Mouse (Mus musculus) stomach, embryonic 16.5 days (tissue): ENCODE measurements around the gene Alg3. TPM values are rescaled to one million over a fixed set of nuclear protein-coding genes. Genes with fewer than 3 reads are reported as not detected.

ENCODE experiments used
- ATAC-seq: fragments of 200-750 bp; cut with Nextera tagmentation; 2 replicates; pipeline ENCODE4 v1.8.0; 2017; ENCODE audit warnings: moderate number of reproducible peaks, moderate TSS enrichment; ENCODE audit not compliant: insufficient read depth, low FRiP score
- H3K27ac ChIP-seq: fragments of 300-500 bp; sonication (generic); 2 replicates; pipeline ENCODE4 v1.5.1; 2014; ENCODE audit warnings: low read length
- H3K27me3 ChIP-seq: fragments of 300-500 bp; sonication (generic); 2 replicates; pipeline ENCODE4 v1.6.1; 2014; ENCODE audit warnings: low read length, control low read depth, mixed read lengths; ENCODE audit not compliant: control insufficient read depth, insufficient read depth
- H3K36me3 ChIP-seq: fragments of 300-500 bp; sonication (generic); 2 replicates; pipeline ENCODE4 v1.6.1; 2014; ENCODE audit warnings: low read length; ENCODE audit not compliant: control insufficient read depth, insufficient read depth
- H3K4me1 ChIP-seq: fragments of 300-500 bp; sonication (generic); 2 replicates; pipeline ENCODE4 v1.6.1; 2014; ENCODE audit warnings: low read length, control low read depth, mixed read lengths; ENCODE audit not compliant: control insufficient read depth, insufficient read depth
- H3K4me2 ChIP-seq: fragments of 300-500 bp; sonication (generic); 2 replicates; pipeline ENCODE4 v1.6.1; 2014; ENCODE audit warnings: low read depth, low read length, mixed read lengths
- H3K4me3 ChIP-seq: fragments of 300-500 bp; sonication (generic); replicated peaks from 2 replicates; pipeline ENCODE4 v1.5.1; 2014; ENCODE audit warnings: mild to moderate bottlenecking, low read length
- H3K9ac ChIP-seq: fragments of 300-500 bp; sonication (generic); 2 replicates; pipeline ENCODE4 v1.6.1; 2014; ENCODE audit warnings: low read length
- H3K9me3 ChIP-seq: fragments of 300-500 bp; sonication (generic); replicated peaks from 2 replicates; pipeline ENCODE4 v1.6.1; 2016; ENCODE audit warnings: low read length, control low read depth; ENCODE audit not compliant: control insufficient read depth
- WGBS: fragments of 180-500 bp; shearing (Covaris S2); extraction: QIAGEN DNeasy Blood & Tissue Kit; methylation state at CpG from one replicate; pipeline ENCODE4 v1.1.7; 2014; 5-methylcytosine and 5-hydroxymethylcytosine counted together
- polyA plus RNA-seq: library from polyadenylated mRNA; unstranded; fragments of >200 nt; fragmentation: Nextera tagmentation; extraction: Ambion mirVana; gene quantifications from 2 replicates; pipeline ENCODE4 v1.2.1, GENCODE M21; 2015

The Alg3 gene
- 34.0 and 38.2 TPM in 2 replicates for polyA plus RNA-seq

GRCm38 (mm10) chr16:20611357-20612227, at the start of gene Alg3, which contains the start of the genes Eef1akmt4 and Gm49333:
Gene Alg3 (minus strand): TSS chr16:20611735.
Gene Eef1akmt4 (plus strand): TSS chr16:20611593.
Gene Gm49333 (plus strand): TSS chr16:20611610.
- 1% methylated on average over 41 of the region's 41 CpGs for WGBS
- H3K4me3 ChIP-seq, result peak within 1 kb of the TSS; percentile 97
- ATAC-seq, result peak; percentile 98

GRCm38 (mm10) chr16:20657661-20658060, 46.1 kb upstream of the Alg3 start:
- Histone ChIP-seq H3K9me3 (no peaks in the 10 kb centered on the region), H3K27me3 (no peaks in the 10 kb centered on the region), H3K4me1 (peaks cover 6% of the 10 kb centered on the region), H3K36me3 (peaks cover 33% of the 10 kb centered on the region), H3K4me2 (no peak overlapping the region), H3K27ac (no peak overlapping the region), H3K4me3 (no peak overlapping the region), H3K9ac (no peak overlapping the region)
- ATAC-seq, result no peak
- WGBS, result 95% methylated on average over 4 of the region's 4 CpGs

More at GRCm38 (mm10) chr16:20611357-20612227, at the start of gene Alg3, which contains the start of the genes Eef1akmt4 and Gm49333:
- H3K27ac ChIP-seq, result peak within 1 kb of the TSS; percentile 91
- H3K36me3 ChIP-seq, result no peaks in the 10 kb centered on the region; the same call in 1 of the 2 replicates
- peak within 1 kb of the TSS; percentile 93 for H3K9ac ChIP-seq
- H3K4me1 ChIP-seq, result peaks cover 7% of the 10 kb centered on the region
- H3K4me2 ChIP-seq, result peak within 1 kb of the TSS; percentile 99
- no peaks in the 10 kb centered on the region for H3K9me3 ChIP-seq
- no peaks in the 10 kb centered on the region for H3K27me3 ChIP-seq

GRCm38 (mm10) chr16:20653315-20653714, 41.8 kb upstream of the Alg3 start:
- Histone ChIP-seq H3K4me2 (no peak overlapping the region), H3K4me3 (no peak overlapping the region), H3K36me3 (peaks cover 8% of the 10 kb centered on the region), H3K27ac (no peak overlapping the region), H3K9me3 (no peaks in the 10 kb centered on the region), H3K4me1 (peaks cover 12% of the 10 kb centered on the region), H3K27me3 (no peaks in the 10 kb centered on the region), H3K9ac (no peak overlapping the region)
- 51% methylated on average over 2 of the region's 2 CpGs for WGBS
- no peak for ATAC-seq

DNA sequence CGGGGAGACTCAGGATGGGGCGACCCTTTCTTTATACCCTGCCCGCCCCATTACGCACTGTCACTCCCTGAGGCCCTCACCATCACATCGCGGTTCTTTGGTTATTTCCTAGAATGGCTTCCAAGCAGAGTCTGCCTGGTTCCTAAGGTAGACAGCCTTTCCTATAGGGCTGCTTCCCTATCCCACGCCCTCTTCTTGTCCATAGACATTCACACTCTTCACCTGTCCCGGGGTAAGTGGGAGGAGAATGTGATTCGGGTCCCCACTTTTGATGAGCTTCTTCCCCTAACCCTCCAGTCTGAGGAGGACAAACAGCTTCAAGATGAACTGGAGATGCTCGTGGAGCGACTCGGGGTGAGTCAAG, 40.4 kb upstream of the Alg3 start:
- H3K9ac ChIP-seq, result peak overlapping the region; percentile 87
- H3K27ac ChIP-seq, result peak overlapping the region; percentile 26; the same call in 1 of the 2 replicates
- WGBS, result 8% methylated on average over 12 of the region's 12 CpGs
- H3K9me3 ChIP-seq, result no peaks in the 10 kb centered on the region
- peak overlapping the region; percentile 91 for H3K4me3 ChIP-seq
- H3K36me3 ChIP-seq, result peaks cover 8% of the 10 kb centered on the region
- H3K4me2 ChIP-seq, result peak overlapping the region; percentile 95
- no peak for ATAC-seq
- peaks cover 12% of the 10 kb centered on the region for H3K4me1 ChIP-seq
- H3K27me3 ChIP-seq, result no peaks in the 10 kb centered on the region

GRCm38 (mm10) chr16:20651076-20651946, 39.8 kb upstream of the Alg3 start, which contains the start of gene Psmd2:
Gene Psmd2 (plus strand): TSS chr16:20651652.
- peak within 1 kb of the TSS; percentile 91 for H3K4me3 ChIP-seq
- H3K4me1 ChIP-seq, result peaks cover 12% of the 10 kb centered on the region
- peak within 1 kb of the TSS; percentile 87 for H3K9ac ChIP-seq
- peaks cover 8% of the 10 kb centered on the region for H3K36me3 ChIP-seq
- H3K9me3 ChIP-seq, result no peaks in the 10 kb centered on the region
- peak within 1 kb of the TSS; percentile 95 for H3K4me2 ChIP-seq
- H3K27me3 ChIP-seq, result no peaks in the 10 kb centered on the region
- WGBS, result 2% methylated on average over 46 of the region's 46 CpGs
- ATAC-seq, result peak; percentile 97
- H3K27ac ChIP-seq, result peak within 1 kb of the TSS; percentile 81

DNA sequence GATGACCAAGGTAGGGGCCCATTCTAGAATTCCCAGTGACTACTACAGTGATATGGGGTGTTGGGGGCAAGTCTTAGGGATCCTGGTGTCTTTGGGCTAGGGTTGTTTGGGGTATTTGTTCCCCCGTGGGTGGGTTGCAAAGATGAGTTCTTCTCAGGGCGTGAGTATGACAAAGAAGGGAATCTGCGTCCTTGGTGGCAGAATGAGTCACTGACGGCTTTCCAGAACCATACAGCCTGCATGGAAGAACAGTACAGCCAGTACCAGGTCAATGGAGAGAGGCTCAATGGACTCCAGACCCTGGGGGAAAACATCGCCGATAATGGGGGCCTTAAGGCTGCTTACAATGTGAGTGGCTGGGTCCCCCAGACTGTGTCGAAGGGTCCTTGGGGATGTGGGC, 32.4 kb upstream of the Alg3 start:
- 78% methylated on average over 7 of the region's 7 CpGs for WGBS
- ATAC-seq, result no peak
- Histone ChIP-seq H3K27me3 (no peaks in the 10 kb centered on the region), H3K4me3 (no peak overlapping the region), H3K9me3 (no peaks in the 10 kb centered on the region), H3K4me2 (no peak overlapping the region), H3K9ac (no peak overlapping the region), H3K27ac (no peak overlapping the region), H3K4me1 (no peaks in the 10 kb centered on the region), H3K36me3 (no peaks in the 10 kb centered on the region)

DNA sequence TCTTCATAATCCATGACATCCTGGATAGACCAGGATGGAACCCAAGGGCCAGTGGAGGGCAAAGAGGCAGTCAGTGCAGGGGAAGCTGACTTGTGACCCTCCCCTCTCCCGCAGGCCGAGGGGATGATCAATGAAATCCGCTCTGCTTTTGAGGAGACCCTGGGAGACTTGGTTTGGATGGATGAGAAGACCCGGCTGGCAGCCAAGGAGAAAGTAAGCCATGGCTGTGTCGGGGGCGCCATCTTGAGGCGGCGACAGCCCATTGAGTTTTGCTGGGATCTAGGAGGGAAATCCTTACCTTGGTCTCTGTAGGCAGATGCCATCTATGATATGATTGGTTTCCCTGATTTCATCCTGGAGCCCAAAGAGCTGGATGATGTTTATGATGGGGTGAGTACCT, 30.6 kb upstream of the Alg3 start:
- WGBS, result under 1% methylated on average over 8 of the region's 8 CpGs
- Histone ChIP-seq H3K4me2 (no peak overlapping the region), H3K9ac (no peak overlapping the region), H3K4me3 (no peak overlapping the region), H3K4me1 (no peaks in the 10 kb centered on the region), H3K9me3 (no peaks in the 10 kb centered on the region), H3K27me3 (no peaks in the 10 kb centered on the region), H3K27ac (no peak overlapping the region), H3K36me3 (no peaks in the 10 kb centered on the region)
- ATAC-seq, result peak; percentile 71; the same call in 1 of the 2 replicates

DNA sequence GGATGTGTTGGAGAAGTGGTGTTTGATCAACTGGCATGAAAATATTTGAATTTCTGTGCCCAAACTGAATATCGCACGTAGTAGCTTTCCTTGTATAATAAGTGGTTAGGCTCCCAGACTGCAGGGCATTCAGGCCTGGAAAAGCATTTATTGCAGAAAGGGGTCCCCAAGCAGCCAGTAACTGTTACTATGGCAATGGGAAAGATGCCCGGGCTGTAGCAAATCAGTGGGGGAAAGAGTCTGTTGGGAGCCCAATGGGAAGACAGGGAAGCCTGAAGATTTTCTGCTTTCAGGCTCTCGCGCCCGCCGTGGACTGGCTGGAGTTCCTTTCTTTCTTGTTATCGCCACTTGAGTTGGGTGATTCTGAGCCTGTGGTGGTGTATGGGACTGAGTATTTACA, 26.8 kb upstream of the Alg3 start:
- Histone ChIP-seq H3K4me2 (no peak overlapping the region), H3K9me3 (no peaks in the 10 kb centered on the region), H3K4me3 (no peak overlapping the region), H3K9ac (no peak overlapping the region), H3K4me1 (no peaks in the 10 kb centered on the region), H3K36me3 (no peaks in the 10 kb centered on the region), H3K27ac (no peak overlapping the region), H3K27me3 (no peaks in the 10 kb centered on the region)
- no peak for ATAC-seq
- WGBS, result 80% methylated on average over 8 of the region's 8 CpGs
